Mouse (Mus musculus): Measurements from ENCODE around the gene Id3.

GRCm38 (mm10) chr4:136121158-136121557, 22.1 kb upstream of the Id3 start:
- TF ChIP-seq CTCF (conservative IDR thresholded peaks at IDR 0.05; ENCODE audit: low read length): no peak
- no peak for TF ChIP-seq NANOG (IDR thresholded peaks at IDR 0.05; ENCODE audit: borderline replicate concordance, low read length)
- TF ChIP-seq POU5F1 (IDR thresholded peaks at IDR 0.05; ENCODE audit: borderline replicate concordance, low read length): no peak
